Mouse (Mus musculus): ENCODE measurements at regions not wholly inside any gene's neighbourhood (a gene's known extent, or its start where the extent isn't known, plus 50 kb on each side); places are given as distances from the start of the nearest gene placed in this dataset.

DNA sequence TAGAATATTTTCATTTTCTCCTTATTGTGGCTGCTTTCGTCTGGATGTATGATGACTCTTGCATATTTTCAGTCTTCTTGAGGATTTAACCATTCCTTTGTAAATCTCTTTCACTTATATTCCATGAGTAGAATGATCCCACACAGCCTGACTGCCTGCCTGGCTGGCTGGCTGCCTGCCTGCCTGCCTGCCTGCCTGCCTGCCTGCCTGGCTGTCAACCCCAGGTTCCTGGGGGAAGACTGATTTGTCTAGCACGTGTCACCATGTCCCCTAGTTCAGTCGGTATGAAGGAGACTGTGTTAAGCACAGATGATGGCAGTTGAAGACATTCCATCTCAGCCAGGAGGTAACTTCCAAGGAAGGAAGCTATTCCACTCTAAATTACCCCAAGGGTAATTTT is 370.8 kb downstream of the Nkx6-1 start:
- ATAC-seq: no peak

DNA sequence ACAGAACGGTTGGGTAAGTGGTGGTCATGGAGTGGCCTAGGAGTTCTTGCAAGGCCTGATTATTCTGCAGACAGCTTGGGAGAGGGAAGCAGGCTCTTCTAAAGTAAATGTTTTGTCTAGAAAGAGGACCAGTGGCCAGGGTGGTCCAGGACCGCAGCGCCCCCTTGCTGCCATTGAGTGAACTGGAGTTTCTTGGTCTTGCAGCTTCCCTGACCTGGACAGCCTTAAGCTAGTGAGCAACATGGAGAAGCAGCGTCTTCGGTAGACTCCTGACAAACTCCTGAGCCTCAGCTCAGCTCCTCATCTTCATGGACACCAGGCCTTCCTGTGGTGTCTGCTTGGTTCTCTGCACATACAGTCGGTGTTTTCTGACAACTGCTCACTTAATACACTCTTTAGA is 376.4 kb downstream of the Nkx6-1 start:
- ATAC-seq: no peak

DNA sequence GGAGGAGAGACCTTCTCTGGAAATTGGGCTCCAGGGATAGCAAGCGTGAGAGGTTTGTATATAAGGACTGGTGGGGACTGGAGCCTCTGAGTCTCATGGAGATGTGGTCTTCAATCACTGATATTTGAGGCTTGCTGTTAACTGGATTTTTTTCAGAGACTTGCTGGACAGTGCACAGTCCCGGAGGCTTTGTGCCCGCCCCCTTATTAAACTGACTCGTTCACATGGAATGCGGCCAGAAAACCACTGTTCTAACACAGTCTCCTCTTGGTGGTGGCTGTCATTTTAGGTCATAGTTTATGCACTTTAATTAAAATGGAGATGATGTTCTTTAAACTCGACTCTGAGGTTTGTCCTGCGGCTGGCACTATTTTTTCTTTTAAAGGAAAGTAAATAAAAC is 378.9 kb downstream of the Nkx6-1 start:
- no peak for ATAC-seq

DNA sequence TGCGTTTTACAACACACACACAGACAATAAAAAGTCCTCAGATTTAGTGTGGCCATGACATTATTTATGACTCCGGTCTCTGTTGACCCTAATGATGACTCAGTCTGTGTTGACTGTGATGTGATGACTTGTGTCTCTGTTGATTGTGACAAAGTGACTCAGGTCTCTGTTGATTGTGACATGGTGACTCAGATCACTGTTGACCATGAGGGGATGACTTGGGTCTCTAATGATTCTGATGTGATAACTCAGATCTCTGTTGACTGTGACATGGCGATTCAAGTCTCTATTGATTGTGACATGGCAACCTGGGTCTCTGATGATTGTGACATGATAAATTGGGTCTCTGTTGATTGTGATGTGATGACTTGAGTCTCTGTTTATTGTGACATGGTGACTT is 405.0 kb downstream of the Gpat3 start:
- no peak for ATAC-seq

DNA sequence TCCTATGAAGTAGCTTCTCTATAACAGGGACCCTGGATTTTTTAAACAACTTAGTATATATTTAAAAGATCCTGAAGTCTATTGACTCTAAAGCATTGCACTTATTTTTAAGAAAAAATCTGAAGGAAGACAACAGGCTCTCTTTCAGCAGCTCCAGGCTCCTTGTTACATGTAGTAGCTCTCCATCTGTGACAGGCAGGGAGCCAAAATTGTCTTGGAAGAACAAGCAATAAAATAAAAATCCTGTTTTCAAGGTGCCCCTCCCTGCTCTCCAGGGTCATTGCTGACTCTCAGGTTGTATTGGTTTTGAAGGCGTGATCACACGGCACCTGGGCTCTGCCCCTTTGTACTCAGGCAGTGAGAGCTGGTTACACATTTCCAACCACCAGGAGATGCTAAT is 397.1 kb downstream of the Gpat3 start:
- no peak for ATAC-seq

DNA sequence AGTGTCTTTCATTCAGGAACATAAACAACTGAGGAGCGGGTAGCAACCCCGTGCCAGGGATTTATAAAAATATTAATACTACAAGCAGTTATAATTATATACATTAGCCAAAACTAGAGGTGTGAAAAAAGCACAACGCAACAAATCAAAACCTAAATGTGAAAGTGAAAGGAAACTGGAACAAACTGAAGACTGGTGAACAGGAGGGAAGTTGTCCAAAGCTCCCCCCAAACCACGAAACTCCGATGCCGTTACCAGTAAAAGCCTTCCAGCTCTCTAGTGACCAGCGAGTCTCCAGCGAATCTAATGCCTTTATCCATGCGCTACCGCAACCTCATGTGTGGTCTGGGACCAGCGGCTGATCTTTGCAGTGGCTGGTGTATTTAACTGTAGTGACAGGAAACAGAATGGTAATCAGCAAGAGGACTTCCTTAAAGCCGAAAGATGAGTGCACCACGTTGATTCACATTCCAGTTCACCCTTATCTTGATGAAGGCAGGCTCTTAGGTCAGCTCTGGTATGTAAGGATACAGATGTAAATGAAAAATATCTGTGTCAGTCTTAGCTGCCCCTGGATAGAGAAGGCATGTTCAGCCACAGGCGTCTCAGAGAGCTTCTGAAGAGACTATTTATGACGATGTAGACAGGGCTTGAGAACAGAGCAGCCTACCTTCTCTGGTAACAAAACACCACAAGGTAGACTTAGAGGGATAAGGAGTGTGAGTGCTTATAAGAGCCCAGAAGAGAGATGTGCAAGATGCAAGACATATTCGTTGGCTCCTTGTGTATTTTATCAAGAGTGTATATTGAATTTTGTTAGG is 394.0 kb downstream of the Gpat3 start:
- peak; percentile 74 for ATAC-seq

DNA sequence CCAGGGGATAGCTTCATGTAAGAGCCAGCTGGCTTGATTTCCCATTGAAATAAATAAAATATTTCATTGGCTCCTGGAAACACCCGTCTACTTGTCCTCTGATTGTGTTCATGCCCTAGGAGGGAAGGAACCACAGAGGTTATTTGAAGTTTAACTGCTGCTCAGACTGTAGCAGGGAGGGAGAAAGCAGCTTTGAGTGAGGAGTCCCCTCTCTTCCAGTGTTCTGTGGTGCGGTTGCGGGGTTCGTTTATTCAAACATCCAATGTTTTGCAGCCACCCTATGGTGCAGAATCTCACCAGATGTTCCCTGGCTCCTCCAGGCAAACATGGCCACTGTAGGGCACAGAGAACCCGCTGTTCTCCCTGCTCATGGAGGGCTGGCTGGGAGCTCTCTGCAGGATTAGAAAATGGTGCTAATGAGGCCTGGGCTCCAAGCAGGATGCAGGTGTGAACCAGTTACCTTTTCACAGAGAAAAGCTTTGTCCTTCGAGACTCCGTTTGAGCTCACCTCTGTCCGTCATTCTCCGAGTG is 390.7 kb downstream of the Gpat3 start:
- ATAC-seq: no peak

DNA sequence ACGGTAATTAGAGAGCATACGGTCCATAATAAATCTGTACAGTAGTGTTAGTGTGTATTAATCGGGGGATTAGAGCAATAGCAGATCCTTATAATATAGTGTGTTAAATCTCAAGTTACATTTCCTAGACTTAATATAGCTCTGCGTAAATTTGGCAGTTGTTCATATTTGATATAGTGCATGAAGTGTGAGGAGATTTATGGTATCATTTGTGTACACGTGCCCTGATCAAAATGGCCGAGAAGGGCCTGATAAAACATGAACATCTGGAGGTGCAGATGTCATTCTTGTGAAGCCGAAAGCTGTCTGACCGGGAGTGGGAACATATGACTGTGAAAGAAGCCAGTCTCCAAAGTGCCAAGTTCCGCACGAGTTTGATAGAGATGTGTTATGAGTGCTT is 376.9 kb downstream of the Gpat3 start:
- no peak for ATAC-seq

DNA sequence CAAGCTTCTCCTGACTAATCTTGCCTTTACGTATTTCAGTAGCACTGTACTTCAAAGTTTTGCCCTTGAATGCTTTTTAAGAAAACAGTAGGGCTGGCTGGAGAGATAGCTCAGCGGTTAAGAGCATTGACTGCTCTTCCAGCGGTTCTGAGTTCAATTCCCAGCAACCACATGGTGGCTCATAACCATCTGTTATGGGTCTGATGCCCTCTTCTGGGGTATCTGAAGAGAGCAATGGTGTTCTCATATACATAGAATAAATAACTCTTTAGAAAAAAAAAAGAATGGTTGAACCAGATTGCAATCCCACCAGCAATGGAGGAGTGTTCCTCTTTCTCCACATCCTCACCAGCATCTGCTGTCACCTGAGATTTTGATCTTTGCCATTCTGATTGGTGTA is 372.6 kb downstream of the Gpat3 start:
- ATAC-seq: no peak

DNA sequence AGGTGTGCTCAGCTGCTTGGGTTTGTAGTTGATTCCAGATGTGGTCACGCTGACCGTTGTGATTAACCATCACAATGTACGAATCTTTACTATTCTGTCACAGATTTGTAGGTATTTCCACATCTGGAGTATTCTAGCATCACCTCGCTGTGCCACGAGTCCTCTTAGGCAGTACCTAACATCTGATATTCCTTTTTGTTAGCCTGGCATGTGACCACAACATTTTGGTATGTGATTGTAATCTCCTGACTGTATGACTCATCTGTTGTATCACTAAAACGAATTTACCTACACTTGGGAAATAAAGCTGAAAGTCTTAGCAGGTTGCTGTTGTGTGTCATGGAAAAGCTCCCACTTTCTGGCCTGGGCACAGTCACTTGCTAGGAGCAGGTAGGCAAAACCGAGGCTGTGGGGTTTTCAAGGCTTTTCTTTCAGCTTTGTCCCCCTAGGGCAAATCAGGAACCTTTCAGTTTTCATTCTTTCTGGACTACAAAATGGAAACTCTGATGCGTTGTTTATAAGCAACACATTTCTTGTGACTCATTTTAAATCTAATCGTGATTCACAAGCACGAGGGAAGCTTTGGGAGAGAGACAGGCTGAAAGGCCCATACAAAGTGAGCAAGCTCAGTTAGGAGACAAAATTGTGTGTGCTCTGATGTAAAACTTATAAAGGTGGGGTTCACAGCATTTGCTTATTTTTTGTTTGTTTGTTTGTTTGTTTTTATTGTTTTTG is 371.5 kb downstream of the Gpat3 start:
- ATAC-seq: no peak

DNA sequence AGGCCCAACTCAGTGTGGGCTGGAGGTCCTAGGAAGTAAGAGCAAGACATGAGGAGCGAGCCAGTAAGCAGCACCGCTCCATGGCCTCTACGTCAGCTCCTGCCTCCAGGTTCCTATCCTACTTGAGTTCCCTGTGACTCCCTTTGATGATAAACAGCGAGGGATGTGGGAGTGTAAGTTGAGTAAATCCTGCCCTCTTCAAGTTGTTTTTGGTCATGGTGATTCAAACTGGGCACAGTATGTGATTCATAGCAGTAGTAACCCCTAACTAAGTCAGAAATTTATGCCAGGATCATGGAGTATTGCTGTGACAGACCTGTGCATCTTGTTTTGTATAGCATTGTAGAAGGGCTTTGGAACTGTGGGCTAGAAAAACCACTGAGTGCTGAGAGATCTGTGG is 366.5 kb downstream of the Gpat3 start:
- ATAC-seq: no peak

DNA sequence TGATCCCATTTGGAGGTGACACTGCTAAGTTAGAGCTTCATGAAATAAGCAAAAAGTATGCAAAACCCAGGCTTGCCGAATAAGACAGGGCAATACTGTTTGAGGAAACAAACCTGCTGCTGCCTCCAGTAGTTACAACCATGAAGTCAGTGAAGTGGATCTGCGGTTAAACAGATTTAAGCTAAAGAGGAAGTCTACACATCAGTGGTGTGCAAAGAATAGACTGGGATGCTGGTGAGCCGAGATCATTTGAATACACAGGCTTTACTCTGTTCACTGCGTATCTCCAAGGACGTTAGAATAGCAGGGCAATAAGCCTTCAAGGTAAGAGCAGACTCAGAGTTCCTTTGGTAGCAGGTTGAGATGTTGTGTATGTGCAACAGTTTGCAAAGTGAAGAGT is 362.6 kb downstream of the Gpat3 start:
- no peak for ATAC-seq

DNA sequence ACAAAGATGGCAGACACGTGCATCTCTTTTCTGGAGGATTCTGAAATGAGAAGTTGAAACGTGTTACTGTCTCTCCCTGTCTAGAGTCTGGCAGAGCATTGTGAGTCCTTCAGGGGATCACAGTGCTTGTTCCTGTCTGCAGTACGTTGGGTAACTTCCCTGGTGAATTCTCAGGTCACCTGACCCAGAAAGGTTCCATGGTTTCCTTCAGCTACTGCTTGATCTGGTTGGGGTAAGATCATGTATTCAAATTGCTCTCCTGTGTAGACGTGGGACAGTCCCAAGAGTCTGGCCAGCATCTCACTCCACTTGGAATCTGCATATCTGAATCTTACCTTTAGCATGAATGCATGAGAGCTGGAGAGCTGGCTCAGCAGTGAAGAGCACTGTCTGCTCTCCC is 350.0 kb downstream of the Gpat3 start:
- ATAC-seq: no peak

DNA sequence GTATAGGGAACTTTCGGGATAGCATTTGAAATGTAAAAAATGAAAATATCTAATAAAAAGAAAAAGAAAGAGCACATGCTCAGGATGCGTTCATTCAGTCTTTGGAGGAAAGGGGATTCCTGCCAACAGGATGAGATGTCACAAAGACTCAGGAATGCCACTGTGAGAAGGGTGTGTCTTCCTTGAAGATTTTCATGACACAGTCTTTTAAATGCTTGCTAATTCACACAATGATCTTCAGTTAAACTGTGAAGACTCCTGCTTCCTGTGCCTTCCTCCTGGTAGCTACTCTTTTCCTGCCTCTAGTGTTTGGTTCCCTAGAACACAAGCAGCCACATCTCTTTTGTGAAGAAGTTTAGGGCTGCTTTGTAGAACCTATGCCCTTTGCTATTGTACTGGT is 345.5 kb downstream of the Gpat3 start:
- no peak for ATAC-seq

DNA sequence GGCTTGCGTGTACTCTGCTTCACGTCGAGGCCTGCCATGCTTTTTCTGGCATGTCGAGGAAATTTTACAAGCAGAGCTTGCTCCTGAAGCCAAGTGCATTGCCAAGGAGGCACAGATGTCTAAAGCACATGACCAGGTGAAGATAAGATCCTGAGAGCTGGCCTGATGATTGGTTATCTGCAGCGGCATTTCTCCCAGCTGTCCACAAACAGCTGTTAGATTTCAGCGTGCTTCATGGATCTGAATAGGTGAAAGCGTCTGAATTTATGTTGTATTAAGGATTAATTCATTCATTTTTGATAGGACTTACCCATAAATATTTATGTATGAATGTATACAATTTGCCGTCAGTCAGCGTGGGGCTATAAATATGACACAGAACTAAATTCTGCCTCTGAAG is 327.7 kb downstream of the Gpat3 start:
- no peak for ATAC-seq

DNA sequence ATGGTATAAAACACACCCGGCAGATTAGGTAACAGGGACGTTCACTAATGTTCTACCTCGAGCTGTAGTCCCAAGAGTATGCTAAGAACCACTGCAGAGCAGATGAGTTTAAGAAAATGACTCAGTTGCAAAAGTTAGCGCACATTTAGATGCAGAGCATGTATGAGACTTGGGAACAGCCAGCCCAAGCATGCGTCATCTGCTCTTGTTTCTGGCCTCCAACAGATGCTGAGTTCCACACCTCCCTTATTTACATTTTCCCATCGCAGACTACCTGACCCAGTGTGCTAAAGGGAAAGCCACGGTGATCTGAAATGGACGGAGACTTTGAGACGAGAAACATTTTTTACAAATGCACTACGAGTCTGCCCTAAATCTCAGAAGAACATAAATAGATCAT is 327.3 kb downstream of the Gpat3 start:
- no peak for ATAC-seq

DNA sequence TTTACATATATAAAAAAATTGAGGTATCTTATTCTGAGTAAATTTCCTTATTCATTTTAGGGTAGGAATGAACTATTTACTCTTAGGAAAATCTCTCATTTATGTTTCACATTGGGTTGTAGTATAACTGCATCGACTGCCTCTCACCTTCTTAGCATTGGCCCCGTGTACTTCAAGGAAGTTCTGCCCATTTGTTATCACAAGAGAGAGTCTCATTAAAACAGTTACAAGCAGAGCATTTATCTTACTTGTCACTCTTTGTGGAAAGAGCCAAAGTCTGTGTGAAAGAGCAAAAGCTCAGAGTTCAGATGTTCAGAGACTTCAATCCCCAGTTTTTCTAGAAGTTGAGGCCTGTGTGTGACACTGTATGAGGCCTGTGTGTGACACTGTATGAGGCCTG is 323.6 kb downstream of the Gpat3 start:
- no peak for ATAC-seq

DNA sequence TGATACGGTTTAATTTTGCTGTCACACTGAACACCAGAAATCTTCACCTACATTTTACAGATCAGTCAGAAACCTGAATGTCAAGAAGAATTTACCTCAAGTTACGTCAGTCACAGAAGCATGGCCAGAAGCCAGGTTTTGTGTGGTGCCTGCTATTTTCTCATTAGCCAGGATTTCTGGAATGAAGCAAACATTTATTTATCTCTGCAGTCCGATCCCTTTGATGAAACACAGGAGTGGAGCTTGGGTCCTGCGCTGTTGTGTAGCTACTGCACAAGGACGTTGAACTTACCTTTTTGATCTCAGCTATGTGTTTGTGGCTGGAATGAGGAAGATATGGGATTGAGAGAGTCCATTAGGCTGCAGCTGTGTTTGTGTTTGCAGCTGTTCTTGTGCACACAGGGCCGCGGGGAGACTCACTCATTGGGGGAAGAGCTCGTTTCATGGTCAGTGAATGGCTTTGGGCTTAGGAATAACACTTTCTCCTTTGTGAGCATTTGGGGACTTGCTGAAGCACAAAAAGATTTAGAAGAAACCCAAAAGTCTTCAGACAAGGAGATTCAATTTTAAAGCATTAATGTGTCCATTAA is 318.2 kb downstream of the Gpat3 start:
- no peak for ATAC-seq

DNA sequence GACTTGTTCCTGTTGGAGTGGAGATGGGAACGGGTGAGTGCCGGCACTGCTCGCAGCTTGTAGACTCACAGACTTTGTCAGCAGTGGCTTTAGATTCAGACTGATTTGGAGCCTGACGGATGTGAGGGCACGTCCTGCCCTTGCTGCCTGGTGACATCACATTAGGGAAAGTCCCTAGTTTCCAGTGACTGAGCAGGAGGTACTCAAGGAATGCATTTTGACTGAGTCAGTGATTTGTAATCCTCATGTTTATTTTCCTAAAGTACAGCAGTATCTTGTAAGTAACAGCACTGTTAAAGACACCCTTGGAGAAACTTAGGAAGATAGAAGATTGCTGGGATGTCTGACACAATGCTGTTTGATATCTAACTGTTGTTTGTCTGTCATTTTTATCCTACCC is 317.6 kb downstream of the Gpat3 start:
- ATAC-seq: peak; percentile 40

DNA sequence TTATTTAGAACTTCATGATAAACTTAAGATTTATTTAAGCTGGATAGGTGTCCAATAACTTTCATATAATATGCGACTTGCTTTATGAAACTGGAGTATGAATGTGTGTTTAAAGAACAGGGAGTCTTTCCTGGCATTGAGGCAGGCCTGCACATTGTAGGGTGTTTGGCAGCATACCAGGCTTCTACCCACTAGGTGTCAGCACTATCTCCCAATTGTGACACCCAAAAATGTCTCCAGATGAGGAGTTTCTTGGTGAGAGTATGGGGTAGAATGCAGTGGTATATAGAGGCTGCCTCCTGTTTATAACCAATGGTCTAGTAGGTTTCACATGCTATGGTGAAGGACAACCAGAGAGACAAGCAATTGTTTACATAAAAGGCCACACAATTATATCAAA is 311.9 kb downstream of the Gpat3 start:
- ATAC-seq: no peak

DNA sequence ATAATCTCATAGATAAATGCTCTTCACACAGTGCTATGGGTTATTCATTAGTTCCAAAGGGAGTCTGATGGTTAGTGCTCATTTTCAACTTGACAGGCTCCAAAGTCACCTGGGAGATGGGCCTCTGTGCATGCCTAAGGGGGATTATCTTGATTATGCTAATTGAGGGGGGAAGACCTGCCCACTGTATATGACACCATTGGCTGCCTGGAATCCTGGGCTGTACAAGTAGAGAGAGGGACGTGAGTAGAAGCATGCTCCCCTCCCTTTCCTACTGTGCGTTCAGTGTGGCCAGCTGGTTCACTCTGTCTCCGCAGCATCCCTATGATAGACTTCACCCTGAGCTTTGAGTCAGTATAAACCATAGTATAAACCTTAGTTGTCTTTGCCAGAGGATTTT is 300.8 kb downstream of the Gpat3 start:
- no peak for ATAC-seq

DNA sequence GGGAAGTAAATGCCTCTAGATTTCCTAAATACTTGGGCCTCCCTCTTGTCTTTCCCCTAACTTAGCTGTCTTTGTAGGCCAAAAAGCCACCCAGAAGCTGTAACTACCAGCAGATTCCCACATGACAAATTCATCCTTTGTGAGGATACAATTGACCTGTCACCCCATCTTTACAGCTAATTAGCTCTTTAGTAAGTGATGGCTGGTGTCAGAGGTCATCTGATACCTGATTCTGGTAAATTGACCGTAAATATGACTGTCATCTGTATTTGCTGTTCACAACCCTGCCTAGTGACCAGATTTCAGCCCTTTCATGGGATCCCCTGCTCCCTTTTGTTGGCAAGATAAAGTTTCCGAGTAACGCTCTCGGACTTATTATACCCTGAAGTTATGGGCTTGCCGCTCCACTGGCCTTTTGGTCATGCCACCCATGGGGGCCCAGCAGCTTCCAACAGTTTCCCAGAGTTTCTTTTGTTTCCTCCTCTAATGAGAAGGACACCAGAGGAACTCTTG is 279.5 kb downstream of the Gpat3 start:
- ATAC-seq: no peak

DNA sequence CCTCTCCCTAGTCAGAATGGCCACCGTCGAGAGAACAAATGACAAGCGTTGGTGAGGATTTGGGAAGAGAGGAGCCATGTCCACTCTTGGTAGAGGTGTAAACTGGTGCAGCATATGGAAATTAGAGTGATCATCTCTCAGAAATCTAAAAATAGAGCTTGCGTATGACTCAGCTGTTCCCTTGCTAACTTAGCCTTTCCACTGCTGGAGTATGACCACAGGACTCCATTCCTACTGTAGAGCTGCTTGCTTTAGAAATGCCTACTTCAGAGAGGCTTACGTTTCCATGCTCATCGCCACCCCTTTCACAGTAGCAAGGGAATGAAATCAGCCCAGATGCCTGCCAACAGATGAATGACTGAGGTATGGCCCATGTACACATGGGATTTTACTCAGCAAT is 277.4 kb downstream of the Gpat3 start:
- no peak for ATAC-seq
